Comparison of ENCODE assay signal across 33 mouse cellular contexts in the genomic region with DNA sequence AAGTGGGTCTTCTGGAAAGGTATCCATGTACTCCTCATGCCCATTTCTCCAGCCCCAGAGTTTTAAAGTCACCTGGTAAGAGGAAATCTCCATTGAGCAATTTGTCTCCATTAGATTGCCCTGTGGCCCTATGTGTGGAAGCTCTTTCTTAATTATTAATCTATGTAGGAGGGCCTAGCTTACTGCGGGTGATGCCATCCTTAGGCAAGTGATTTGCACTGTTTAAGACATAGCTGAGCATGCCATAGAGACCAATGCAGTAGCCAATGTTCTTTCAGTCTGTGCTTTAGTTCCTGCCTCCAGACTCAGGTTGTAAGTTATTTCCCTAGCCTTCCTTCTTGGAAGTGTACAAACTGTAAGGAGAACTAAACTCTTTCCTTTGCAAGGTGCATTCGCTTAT.
"Had no signal": no experiment of that assay in that cellular context is flagged by ENCODE, and none has a peak within 500 bp of the region (broad histone marks: within the 10 kb centered on the region; RNA-seq: fewer than 3 reads in every experiment).

No protein-coding gene starts in this region.

- H3K4me2 ChIP-seq: heart, embryonic 11.5 days; heart, embryonic 12.5 days; heart, embryonic 13.5 days; heart, embryonic 15.5 days; hindbrain, embryonic 12.5 days; hindbrain, embryonic 13.5 days; hindbrain, embryonic 14.5 days; hindbrain, embryonic 15.5 days; intestine, embryonic 15.5 days; kidney, embryonic 15.5 days had no signal

- H3K9ac ChIP-seq: heart, embryonic 12.5 days; heart, embryonic 13.5 days; heart, embryonic 15.5 days; hindbrain, embryonic 12.5 days; hindbrain, embryonic 13.5 days; hindbrain, embryonic 14.5 days; hindbrain, embryonic 15.5 days; intestine, embryonic 15.5 days; kidney, embryonic 15.5 days had no signal

- DNase-seq: heart, postnatal 10 days; heart, postnatal 14 days; heart, postnatal 36 days; heart, postnatal 4 days; kidney, adult 18-20 months; kidney, adult 2 months; kidney, adult 8-10 months; kidney, postnatal 10 days; kidney, postnatal 14 days; kidney, postnatal 25 days; kidney, postnatal 36 days; kidney, postnatal 4 days; layer of hippocampus, adult 9-11 months; layer of hippocampus, postnatal 36 days had no signal

- ATAC-seq: hindbrain, embryonic 16.5 days; hindbrain, postnatal 0 days; inflammation-experienced regulatory T-cells, adult 6 months; intestine, embryonic 15.5 days; intestine, embryonic 16.5 days; intestine, postnatal 0 days had no signal

- H3K27ac ChIP-seq: heart, embryonic 10.5 days; heart, embryonic 13.5 days; heart, embryonic 15.5 days; hindbrain, embryonic 10.5 days; hindbrain, embryonic 12.5 days; hindbrain, embryonic 13.5 days; hindbrain, embryonic 14.5 days; hindbrain, embryonic 15.5 days; hindbrain, postnatal 0 days; intestine, embryonic 15.5 days; kidney, embryonic 15.5 days; layer of hippocampus, adult 2 months; left cerebral cortex, adult 2 months had no signal

- H3K27me3 ChIP-seq: heart, embryonic 12.5 days; heart, embryonic 13.5 days; heart, embryonic 15.5 days; hindbrain, embryonic 12.5 days; hindbrain, embryonic 13.5 days; hindbrain, embryonic 15.5 days; intestine, embryonic 15.5 days; kidney, embryonic 15.5 days had no signal

- H3K4me3 ChIP-seq: heart, embryonic 10.5 days; heart, embryonic 12.5 days; heart, embryonic 13.5 days; heart, embryonic 15.5 days; hindbrain, embryonic 10.5 days; hindbrain, embryonic 12.5 days; hindbrain, embryonic 13.5 days; hindbrain, embryonic 15.5 days; intestine, embryonic 15.5 days; kidney, embryonic 15.5 days; layer of hippocampus, adult 2 months; left cerebral cortex, adult 2 months had no signal

- H3K4me1 ChIP-seq: heart, embryonic 10.5 days; heart, embryonic 12.5 days; heart, embryonic 13.5 days; heart, embryonic 15.5 days; hindbrain, embryonic 10.5 days; hindbrain, embryonic 12.5 days; hindbrain, embryonic 13.5 days; hindbrain, embryonic 15.5 days; intestine, embryonic 15.5 days; kidney, embryonic 15.5 days had no signal

- H3K9me3 ChIP-seq: heart, embryonic 10.5 days; heart, embryonic 12.5 days; heart, embryonic 13.5 days; heart, embryonic 15.5 days; hindbrain, embryonic 10.5 days; hindbrain, embryonic 12.5 days; hindbrain, embryonic 13.5 days; hindbrain, embryonic 15.5 days; intestine, embryonic 15.5 days; kidney, embryonic 15.5 days had no signal

- H3K36me3 ChIP-seq: heart, embryonic 10.5 days; heart, embryonic 12.5 days; heart, embryonic 13.5 days; heart, embryonic 15.5 days; hindbrain, embryonic 10.5 days; hindbrain, embryonic 12.5 days; hindbrain, embryonic 13.5 days; hindbrain, embryonic 15.5 days; intestine, embryonic 15.5 days; kidney, embryonic 15.5 days had no signal
